Mouse (Mus musculus) ES-E14 (cell line): ENCODE results near the gene Pcp4.

Source experiments
- CHD2 ChIP-seq: IDR thresholded peaks from 2 replicates; pipeline ENCODE4 v1.6.1; 2014; ENCODE audit warnings: mild to moderate bottlenecking, low read depth, low read length, inconsistent platforms
- HCFC1 ChIP-seq: IDR thresholded peaks from 2 replicates; pipeline ENCODE4 v1.6.1; 2012; ENCODE audit warnings: low read length, inconsistent platforms, borderline replicate concordance; ENCODE audit not compliant: insufficient read depth
- ZC3H11A ChIP-seq: IDR thresholded peaks from 2 replicates; pipeline ENCODE4 v1.6.1; 2012; ENCODE audit warnings: low read depth, mild to moderate bottlenecking, inconsistent platforms, low read length, borderline replicate concordance
- ZNF384 ChIP-seq: IDR thresholded peaks from 2 replicates; pipeline ENCODE4 v1.6.1; 2012; ENCODE audit warnings: low read depth, low read length, inconsistent platforms

GRCm38 (mm10) chr16:96539091-96539490, 71.7 kb downstream of the Pcp4 start:
- no peak for TF ChIP-seq CHD2
- TF ChIP-seq ZC3H11A = no peak
- TF ChIP-seq HCFC1 = no peak
- no peak for TF ChIP-seq ZNF384
